Mouse (Mus musculus): ENCODE data around the gene Clcn6. TPM values are rescaled to one million over a fixed set of nuclear protein-coding genes. Genes with fewer than 3 reads are reported as not detected.
"Not testable (repeated sequence)": the region's sequence is repeated elsewhere in the genome, so short reads cannot be mapped to it uniquely, and the experiment has no call there.

Gene Clcn6
- total RNA-seq, 2 experiments from 2014 or later: 3.5 to 4.7 TPM

- no peak for DNase-seq
Observed at GRCm38 (mm10) chr4:148065702-148066400, 27.2 kb upstream of the Clcn6 start.

- DNase-seq: no peak
Observed at GRCm38 (mm10) chr4:148061086-148061480, 22.5 kb upstream of the Clcn6 start.

GRCm38 (mm10) chr4:148060120-148061085 lies 21.8 kb upstream of the Clcn6 start:
- DNase-seq: no peak

- DNase-seq: no peak
Observed at GRCm38 (mm10) chr4:148058993-148059392, 20.4 kb upstream of the Clcn6 start.

- DNase-seq: no peak
Observed at GRCm38 (mm10) chr4:148058218-148058819, 19.7 kb upstream of the Clcn6 start.

- no peak for DNase-seq
Observed at GRCm38 (mm10) chr4:148057661-148058209, 19.1 kb upstream of the Clcn6 start.

- DNase-seq: peak; percentile 89
Observed at GRCm38 (mm10) chr4:148056801-148057200, 18.2 kb upstream of the Clcn6 start.

- DNase-seq: no peak
Observed at GRCm38 (mm10) chr4:148056246-148056645, 17.6 kb upstream of the Clcn6 start.

GRCm38 (mm10) chr4:148054961-148055695 lies 16.5 kb upstream of the Clcn6 start:
- no peak for DNase-seq

GRCm38 (mm10) chr4:148053417-148053920 lies 14.8 kb upstream of the Clcn6 start:
- no peak for DNase-seq

GRCm38 (mm10) chr4:148052976-148053375 lies 14.4 kb upstream of the Clcn6 start:
- DNase-seq: no peak

GRCm38 (mm10) chr4:148051886-148052285 lies 13.3 kb upstream of the Clcn6 start:
- no peak for DNase-seq

- DNase-seq: no peak
Observed at GRCm38 (mm10) chr4:148051046-148051776, 12.6 kb upstream of the Clcn6 start.

GRCm38 (mm10) chr4:148050396-148050914 lies 11.8 kb upstream of the Clcn6 start:
- DNase-seq: not testable (repeated sequence)

- DNase-seq: no peak
Observed at GRCm38 (mm10) chr4:148046450-148047031, 7.9 kb upstream of the Clcn6 start.

- DNase-seq: no peak
Observed at GRCm38 (mm10) chr4:148044113-148044512, 5.5 kb upstream of the Clcn6 start.

- not testable (repeated sequence) for DNase-seq
Observed at GRCm38 (mm10) chr4:148043327-148043726, 4.7 kb upstream of the Clcn6 start.

GRCm38 (mm10) chr4:148041611-148042191 lies 3.1 kb upstream of the Clcn6 start:
- DNase-seq: peak; percentile 49

- DNase-seq: peak; percentile 80
Observed at GRCm38 (mm10) chr4:148040933-148041610, 2.5 kb upstream of the Clcn6 start.

All from gastrocnemius, postnatal 25 days (tissue).